Mouse (Mus musculus) neural tube, embryonic 12.5 days (tissue): ENCODE measurements at regions not wholly inside any gene's neighbourhood (a gene's known extent, or its start where the extent isn't known, plus 50 kb on each side); places are given as distances from the start of the nearest gene placed in this dataset.

Experiments
- ATAC-seq: fragments of 200-750 bp; cut with Nextera tagmentation; 2 replicates; pipeline ENCODE4 v1.8.0; 2017; ENCODE audit warnings: low read depth, mild to moderate bottlenecking, moderate TSS enrichment, moderate library complexity; ENCODE audit not compliant: low FRiP score
- H3K27ac ChIP-seq: fragments of 300-500 bp; sonication (generic); 2 replicates; pipeline ENCODE4 v1.5.1; 2016
- H3K27me3 ChIP-seq: fragments of 300-500 bp; sonication (generic); replicated peaks from 2 replicates; pipeline ENCODE4 v1.6.1; 2016; ENCODE audit warnings: mild to moderate bottlenecking
- H3K36me3 ChIP-seq: fragments of 300-500 bp; sonication (generic); 2 replicates; pipeline ENCODE4 v1.6.1; 2016; ENCODE audit warnings: mild to moderate bottlenecking
- H3K4me1 ChIP-seq: fragments of 300-500 bp; sonication (generic); 2 replicates; pipeline ENCODE4 v1.6.1; 2016
- H3K4me2 ChIP-seq: fragments of 300-500 bp; sonication (generic); replicated peaks from 2 replicates; pipeline ENCODE4 v1.6.1; 2016; ENCODE audit warnings: mild to moderate bottlenecking
- H3K4me3 ChIP-seq: fragments of 300-500 bp; sonication (generic); 2 replicates; pipeline ENCODE4 v1.5.1; 2016
- H3K9ac ChIP-seq: fragments of 300-500 bp; sonication (generic); 2 replicates; pipeline ENCODE4 v1.6.1; 2016; ENCODE audit warnings: mild to moderate bottlenecking
- H3K9me3 ChIP-seq: fragments of 300-500 bp; sonication (generic); 2 replicates; pipeline ENCODE4 v1.6.1; 2016; ENCODE audit warnings: mild to moderate bottlenecking
- whole genome bisulfite sequencing: fragments of 180-500 bp; shearing (Covaris S2); methylation state at CpG from one replicate; pipeline ENCODE4 v1.1.7; 2016; 5-methylcytosine and 5-hydroxymethylcytosine counted together

DNA sequence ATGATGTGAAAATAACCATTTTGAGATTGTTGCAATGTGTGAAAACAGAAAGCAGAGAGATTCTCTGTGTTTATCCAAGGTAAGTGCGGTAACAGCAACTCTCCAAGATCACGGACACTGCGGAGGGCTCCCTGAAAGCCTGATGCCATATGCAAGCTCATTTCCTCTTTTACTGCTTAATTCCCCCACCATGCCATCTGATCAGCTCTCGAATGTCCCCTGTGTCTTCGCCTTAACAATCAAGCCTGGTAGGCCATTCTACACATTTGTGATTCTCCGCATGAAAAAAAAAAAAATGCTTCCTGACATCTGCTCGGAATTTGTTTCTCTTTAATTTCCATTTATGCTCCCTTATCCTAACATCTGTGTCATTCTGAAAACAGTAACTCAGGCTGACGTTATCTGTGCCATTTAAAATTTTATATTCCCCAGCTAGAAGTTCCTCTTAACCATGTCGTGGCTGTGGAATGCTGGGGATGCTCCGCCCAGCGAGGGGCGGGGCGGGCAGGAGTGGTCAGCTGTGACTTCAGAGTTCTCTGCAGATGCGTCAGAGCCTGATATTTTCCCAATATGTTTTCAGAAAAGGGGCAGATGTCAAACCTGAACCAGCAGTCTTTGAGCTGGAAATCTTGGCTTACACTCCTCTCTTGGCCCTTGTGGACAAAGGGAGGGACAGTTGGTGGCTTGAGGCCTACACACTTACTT is 144.5 kb upstream of the Tox3 start:
- Histone ChIP-seq H3K4me2 (no peak overlapping the region), H3K27me3 (no peaks in the 10 kb centered on the region), H3K36me3 (no peaks in the 10 kb centered on the region), H3K27ac (no peak overlapping the region), H3K4me1 (peaks cover 42% of the 10 kb centered on the region), H3K9me3 (no peaks in the 10 kb centered on the region), H3K4me3 (no peak overlapping the region), H3K9ac (no peak overlapping the region)
- ATAC-seq: no peak
- WGBS: 48% methylated on average over 14 of the region's 14 CpGs

DNA sequence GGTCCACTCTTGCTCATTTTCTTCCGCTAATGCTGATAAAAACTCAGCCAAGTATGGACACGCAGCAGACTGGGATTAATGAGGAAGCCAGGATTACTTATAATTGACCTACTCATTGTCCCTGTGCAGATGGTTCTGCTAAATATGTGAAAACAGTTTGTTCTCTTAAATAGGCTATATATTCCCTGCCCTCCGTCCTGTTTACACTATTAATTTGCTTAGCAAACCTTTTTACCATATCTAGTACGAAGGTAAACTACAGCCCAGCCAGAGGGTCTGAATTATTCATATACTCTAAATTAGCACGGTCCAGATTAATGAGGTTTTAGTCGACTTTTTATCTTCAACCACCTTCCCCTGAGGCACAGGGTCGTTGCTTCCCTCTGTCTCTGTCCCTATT is 143.5 kb upstream of the Tox3 start:
- WGBS: 44% methylated on average over 7 of the region's 7 CpGs

DNA sequence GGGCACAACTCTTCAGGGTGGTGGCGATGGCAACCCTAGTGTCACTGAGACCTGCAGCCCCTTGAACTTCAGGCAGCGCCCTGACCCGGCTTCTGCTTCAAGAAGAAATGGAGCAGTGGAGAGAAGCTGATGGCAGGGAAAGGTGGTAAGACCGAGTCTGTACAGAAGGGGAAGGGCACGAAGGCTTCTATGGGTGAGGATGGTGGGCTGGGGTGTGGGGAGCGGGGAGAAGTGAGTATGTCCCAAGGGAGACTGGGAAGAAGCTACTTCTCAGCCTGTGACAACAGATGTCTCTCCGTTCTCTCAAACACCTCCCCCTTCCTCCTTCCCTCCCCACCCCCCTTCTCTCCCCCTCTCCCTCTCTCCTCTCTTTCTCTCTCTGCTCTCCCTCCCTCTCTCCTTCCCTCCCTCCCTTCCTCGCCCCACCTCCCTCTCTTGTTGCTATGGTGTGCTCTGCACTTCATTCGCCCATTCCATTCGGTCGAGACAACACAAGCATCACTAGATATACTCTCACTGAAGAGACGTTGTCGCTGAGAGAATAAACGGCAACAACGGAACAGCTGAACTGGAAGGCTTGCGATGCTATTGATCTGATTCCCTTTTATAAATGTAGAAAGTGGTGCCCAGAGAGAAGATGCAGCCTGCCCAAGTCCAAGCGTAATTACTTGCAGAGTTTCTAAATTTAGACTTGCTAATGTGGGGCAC is 142.7 kb upstream of the Tox3 start:
- ATAC-seq: peak; percentile 33; the same call in 1 of the 2 replicates
- WGBS: 59% methylated on average over 17 of the region's 17 CpGs

More for the DNA sequence above, 143.5 kb upstream of the Tox3 start:
- no peaks in the 10 kb centered on the region for H3K9me3 ChIP-seq
- H3K4me1 ChIP-seq: peaks cover 32% of the 10 kb centered on the region
- ATAC-seq: no peak
- no peak overlapping the region for H3K9ac ChIP-seq
- H3K27ac ChIP-seq: no peak overlapping the region
- H3K36me3 ChIP-seq: no peaks in the 10 kb centered on the region
- no peaks in the 10 kb centered on the region for H3K27me3 ChIP-seq
- 0 out of 2 replicates have a peak overlapping the region, but pooled peaks have one; percentile 9 for H3K4me2 ChIP-seq
- no peak overlapping the region for H3K4me3 ChIP-seq

DNA sequence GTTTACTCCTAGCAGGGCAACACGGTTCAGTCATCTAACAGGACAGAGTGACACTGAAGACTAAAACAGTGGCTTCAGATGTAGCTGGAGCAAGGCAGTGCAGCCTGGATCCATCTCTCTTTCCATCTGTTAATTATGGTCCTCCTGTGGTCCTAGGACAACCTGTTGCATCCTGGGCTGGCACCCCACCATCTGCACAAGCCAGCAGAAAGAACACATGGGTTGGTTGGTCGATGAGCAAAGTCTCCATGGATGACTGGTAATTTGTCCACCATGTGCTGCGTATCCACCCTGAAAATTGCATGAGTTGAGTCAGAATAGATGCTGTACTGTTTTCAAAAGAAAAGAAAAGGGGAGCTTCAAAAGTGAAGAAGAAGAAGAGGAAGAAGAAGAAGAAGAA is 138.4 kb upstream of the Tox3 start:
- WGBS: 87% methylated on average over 3 of the region's 3 CpGs
- H3K4me2 ChIP-seq: no peak overlapping the region

More for the DNA sequence above, 142.7 kb upstream of the Tox3 start:
- Histone ChIP-seq H3K9me3 (no peaks in the 10 kb centered on the region), H3K9ac (no peak overlapping the region), H3K4me3 (no peak overlapping the region), H3K27me3 (no peaks in the 10 kb centered on the region), H3K36me3 (no peaks in the 10 kb centered on the region), H3K4me2 (peak overlapping the region; percentile 17; the same call in 1 of the 2 replicates), H3K27ac (no peak overlapping the region), H3K4me1 (peaks cover 27% of the 10 kb centered on the region)

DNA sequence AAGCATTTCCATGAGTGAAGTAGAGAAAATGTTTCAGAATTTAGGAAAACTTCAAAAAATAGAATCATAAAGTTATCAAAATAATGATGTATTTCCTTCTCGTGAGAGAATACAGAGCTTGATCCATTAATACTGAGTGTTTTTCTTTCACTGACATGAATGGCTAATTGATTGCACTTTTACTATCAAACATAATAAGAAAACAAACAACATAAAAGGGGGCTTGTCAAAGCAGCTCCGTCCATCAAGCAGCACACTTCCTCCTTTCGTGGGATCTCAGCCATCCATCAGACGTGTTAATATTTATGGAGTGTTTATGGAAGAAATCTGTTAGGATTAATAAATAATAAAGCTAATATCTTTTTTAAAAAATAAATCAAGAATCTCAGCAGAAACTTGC is 130.0 kb upstream of the Tox3 start:
- ATAC-seq: no peak
- no peaks in the 10 kb centered on the region for H3K9me3 ChIP-seq
- H3K9ac ChIP-seq: no peak overlapping the region
- H3K36me3 ChIP-seq: no peaks in the 10 kb centered on the region
- no peaks in the 10 kb centered on the region for H3K4me1 ChIP-seq
- no peak overlapping the region for H3K27ac ChIP-seq
- H3K4me2 ChIP-seq: no peak overlapping the region
- H3K27me3 ChIP-seq: no peaks in the 10 kb centered on the region
- 63% methylated on average over 4 of the region's 4 CpGs for WGBS
- no peak overlapping the region for H3K4me3 ChIP-seq

More for the DNA sequence above, 138.4 kb upstream of the Tox3 start:
- Histone ChIP-seq H3K4me3 (no peak overlapping the region), H3K27me3 (no peaks in the 10 kb centered on the region), H3K9me3 (no peaks in the 10 kb centered on the region), H3K36me3 (no peaks in the 10 kb centered on the region), H3K27ac (no peak overlapping the region), H3K9ac (no peak overlapping the region), H3K4me1 (peaks cover 13% of the 10 kb centered on the region)
- ATAC-seq: no peak

DNA sequence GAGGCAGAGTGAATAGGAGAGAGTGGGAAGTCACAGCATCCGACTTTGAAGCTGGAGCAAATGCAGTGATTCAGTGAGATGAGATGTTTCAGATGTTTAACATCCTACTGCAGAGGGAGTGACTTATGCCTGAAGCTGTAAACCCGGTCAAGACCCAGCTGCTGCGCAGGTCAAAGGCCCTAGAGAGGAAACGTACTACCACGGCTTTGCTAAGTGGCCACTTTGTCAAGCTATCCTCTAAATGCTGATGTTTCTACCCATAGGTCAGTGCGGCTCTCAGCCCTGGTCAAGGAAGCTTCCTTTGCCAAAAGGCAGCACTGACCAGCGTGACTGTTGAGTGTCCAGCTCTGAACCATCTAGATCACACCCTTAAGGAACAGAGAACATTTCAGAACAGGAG is 125.9 kb upstream of the Tox3 start:
- no peaks in the 10 kb centered on the region for H3K4me1 ChIP-seq
- H3K4me2 ChIP-seq: no peak overlapping the region
- no peak overlapping the region for H3K9ac ChIP-seq
- no peak overlapping the region for H3K27ac ChIP-seq
- H3K27me3 ChIP-seq: no peaks in the 10 kb centered on the region
- H3K9me3 ChIP-seq: no peaks in the 10 kb centered on the region
- no peak for ATAC-seq
- WGBS: 78% methylated on average over 7 of the region's 7 CpGs
- H3K4me3 ChIP-seq: no peak overlapping the region
- H3K36me3 ChIP-seq: no peaks in the 10 kb centered on the region

DNA sequence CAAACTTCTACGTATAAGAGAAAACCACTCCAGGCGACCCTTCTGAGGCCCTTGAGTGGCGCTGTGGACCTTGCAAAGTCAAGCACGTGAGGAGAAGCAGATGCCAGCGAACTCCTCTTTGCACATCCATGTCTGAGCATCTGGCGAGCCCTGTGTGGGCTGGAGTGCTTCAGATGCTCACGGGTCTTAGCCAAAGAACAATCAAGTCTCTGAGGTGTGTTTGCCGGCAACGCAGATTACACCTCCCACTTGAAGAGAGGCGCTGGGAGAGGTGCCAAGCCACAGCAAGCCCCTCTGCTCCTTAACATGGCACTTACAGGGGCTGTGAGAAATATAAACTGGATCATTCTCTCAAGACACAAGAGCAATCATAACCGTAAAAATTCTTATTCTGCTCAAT is 122.7 kb upstream of the Tox3 start:
- Histone ChIP-seq H3K4me1 (no peaks in the 10 kb centered on the region), H3K9ac (no peak overlapping the region), H3K9me3 (no peaks in the 10 kb centered on the region), H3K27ac (no peak overlapping the region), H3K4me2 (no peak overlapping the region), H3K4me3 (no peak overlapping the region), H3K36me3 (no peaks in the 10 kb centered on the region), H3K27me3 (no peaks in the 10 kb centered on the region)
- ATAC-seq: no peak
- WGBS: 87% methylated on average over 11 of the region's 11 CpGs

DNA sequence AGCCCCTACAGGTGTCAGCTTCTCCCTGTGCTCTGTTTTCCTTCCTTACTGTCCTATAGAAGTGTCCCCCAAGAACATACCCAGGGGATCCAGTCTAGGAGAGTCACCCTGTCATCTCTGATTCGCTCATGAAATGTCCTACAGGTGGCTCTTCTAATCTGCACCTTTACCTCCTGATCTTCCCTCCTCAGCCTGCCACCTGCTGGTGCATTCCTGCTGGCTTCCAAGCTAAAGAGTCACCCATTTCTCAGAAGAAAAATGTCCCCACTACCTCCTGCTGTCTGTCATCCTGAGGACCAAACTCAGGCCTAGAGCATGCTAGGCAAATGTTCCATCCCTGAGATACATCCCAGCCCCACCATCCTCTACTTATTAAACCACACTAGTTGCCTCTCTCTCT is 115.6 kb upstream of the Tox3 start:
- H3K4me1 ChIP-seq: no peaks in the 10 kb centered on the region
- H3K9me3 ChIP-seq: no peaks in the 10 kb centered on the region
- 70% methylated on average over 1 of the region's 1 CpGs for WGBS
- ATAC-seq: no peak
- no peak overlapping the region for H3K4me3 ChIP-seq
- H3K36me3 ChIP-seq: no peaks in the 10 kb centered on the region
- H3K9ac ChIP-seq: no peak overlapping the region
- H3K27ac ChIP-seq: no peak overlapping the region
- no peaks in the 10 kb centered on the region for H3K27me3 ChIP-seq
- H3K4me2 ChIP-seq: no peak overlapping the region

DNA sequence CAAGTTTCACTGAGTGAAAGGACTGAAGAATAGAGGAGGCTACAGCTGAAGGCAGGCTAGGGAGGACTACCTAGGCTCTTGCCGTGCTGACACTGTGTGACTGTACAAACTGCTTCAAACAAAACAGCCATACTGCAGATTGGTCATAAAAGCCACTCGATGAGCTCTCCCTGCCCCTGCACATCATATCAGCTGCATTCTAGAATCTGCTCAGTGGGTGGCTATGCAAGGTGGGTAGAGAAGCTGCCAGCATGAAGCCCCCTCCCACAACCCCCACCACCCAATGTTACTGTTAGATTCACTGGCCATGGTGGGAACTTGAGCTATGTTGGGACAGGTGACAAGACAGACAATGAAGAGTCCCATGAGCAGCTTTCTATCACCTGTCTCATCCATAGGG is 107.2 kb upstream of the Tox3 start:
- no peak for ATAC-seq
- no peaks in the 10 kb centered on the region for H3K36me3 ChIP-seq
- H3K4me1 ChIP-seq: no peaks in the 10 kb centered on the region
- H3K4me2 ChIP-seq: no peak overlapping the region
- H3K27me3 ChIP-seq: no peaks in the 10 kb centered on the region
- H3K9me3 ChIP-seq: no peaks in the 10 kb centered on the region
- no peak overlapping the region for H3K27ac ChIP-seq
- H3K4me3 ChIP-seq: no peak overlapping the region
- no peak overlapping the region for H3K9ac ChIP-seq
- WGBS: 86% methylated on average over 2 of the region's 2 CpGs

DNA sequence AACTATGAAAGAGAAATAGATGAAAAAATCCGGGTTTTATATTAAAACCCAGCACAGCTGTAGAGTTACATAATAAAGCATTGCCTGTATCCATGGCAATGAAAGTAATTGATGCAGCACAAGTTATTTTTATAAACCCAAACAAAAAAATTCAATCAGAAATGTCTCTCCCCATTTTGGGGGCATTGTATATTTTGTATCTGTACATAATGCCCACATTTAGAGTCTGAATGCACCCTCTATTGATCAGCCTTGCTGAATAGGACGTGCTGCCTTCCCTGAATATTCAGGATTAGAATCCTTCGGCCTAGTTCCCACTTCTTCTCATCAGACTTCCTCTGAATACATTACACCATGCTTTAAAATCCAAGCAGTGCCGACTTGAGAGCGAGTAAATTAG is 106.0 kb upstream of the Tox3 start:
- Histone ChIP-seq H3K4me3 (no peak overlapping the region), H3K27me3 (no peaks in the 10 kb centered on the region), H3K27ac (no peak overlapping the region), H3K9ac (no peak overlapping the region), H3K4me2 (no peak overlapping the region), H3K4me1 (0 out of 2 replicates have a peak, but pooled peaks cover 3% of the 10 kb centered on the region), H3K9me3 (no peaks in the 10 kb centered on the region), H3K36me3 (no peaks in the 10 kb centered on the region)
- WGBS: 60% methylated on average over 5 of the region's 5 CpGs
- no peak for ATAC-seq

DNA sequence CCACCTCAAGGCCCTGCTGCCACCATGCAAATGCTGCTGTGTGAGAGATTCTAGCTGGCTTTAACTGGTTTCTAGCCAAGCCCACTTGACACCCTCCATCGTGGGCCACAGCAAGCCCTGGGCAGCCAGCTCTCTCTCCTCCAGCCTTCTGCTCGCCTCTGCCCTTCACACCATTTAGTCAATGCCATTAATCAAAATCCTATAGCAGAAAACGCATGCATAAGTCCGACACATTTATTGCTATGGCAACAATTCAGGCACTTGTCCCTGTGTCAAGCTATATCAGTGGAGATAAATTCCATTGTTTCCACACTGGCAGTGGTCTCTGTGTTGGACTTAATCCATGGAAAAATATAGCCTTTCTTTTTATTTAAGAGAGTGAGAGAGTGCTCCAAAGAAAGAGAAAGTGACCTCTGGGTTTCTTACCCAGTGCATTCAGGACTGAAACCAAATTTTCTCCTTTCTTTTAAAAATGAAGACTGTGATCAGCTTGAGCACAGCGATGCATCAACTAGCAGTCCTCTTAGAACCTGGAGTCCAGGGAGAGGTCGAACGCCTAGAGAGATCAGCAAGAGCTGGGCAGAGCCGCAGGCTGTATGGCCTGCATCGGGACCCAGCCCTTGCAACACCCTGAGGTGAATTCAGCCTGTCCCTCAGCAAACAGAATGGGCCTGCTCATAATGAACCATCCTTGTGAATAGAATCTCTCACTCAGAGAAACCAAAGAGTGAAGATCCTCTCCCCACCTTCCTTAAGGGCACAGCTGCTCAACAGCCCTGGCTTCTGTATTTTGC is 93.1 kb upstream of the Tox3 start:
- 25% methylated on average over 9 of the region's 9 CpGs for WGBS
- Histone ChIP-seq H3K27ac (0 out of 2 replicates have a peak overlapping the region, but pooled peaks have one; percentile 20), H3K9ac (no peak overlapping the region), H3K9me3 (no peaks in the 10 kb centered on the region), H3K4me3 (no peak overlapping the region), H3K27me3 (no peaks in the 10 kb centered on the region), H3K4me2 (no peak overlapping the region), H3K36me3 (no peaks in the 10 kb centered on the region), H3K4me1 (peaks cover 10% of the 10 kb centered on the region; the same call in 1 of the 2 replicates)
- peak; percentile 41; the same call in 1 of the 2 replicates for ATAC-seq

DNA sequence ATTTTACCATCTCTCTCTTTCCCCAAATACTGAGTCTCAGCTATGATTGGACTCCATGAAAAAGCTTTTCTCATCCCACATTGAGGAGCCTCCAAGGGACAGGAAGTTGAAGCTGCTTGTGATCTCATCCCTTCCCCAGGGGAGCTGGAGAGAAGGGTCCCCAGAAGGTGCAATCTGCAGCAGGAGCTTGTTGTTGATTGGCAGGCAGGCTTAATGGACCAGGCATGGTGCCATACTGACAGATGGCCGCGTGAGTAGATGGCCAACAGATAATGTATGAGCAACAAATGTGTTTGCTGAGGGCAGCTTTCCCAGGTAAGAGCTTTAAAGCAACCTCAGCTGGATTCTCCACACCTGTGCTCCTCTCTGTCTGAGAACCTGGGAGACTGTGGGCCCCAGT is 65.9 kb upstream of the Tox3 start:
- no peaks in the 10 kb centered on the region for H3K36me3 ChIP-seq
- no peak for ATAC-seq
- H3K27me3 ChIP-seq: no peaks in the 10 kb centered on the region
- H3K4me2 ChIP-seq: no peak overlapping the region
- H3K27ac ChIP-seq: no peak overlapping the region
- WGBS: 84% methylated on average over 2 of the region's 2 CpGs
- H3K4me3 ChIP-seq: no peak overlapping the region
- H3K9me3 ChIP-seq: no peaks in the 10 kb centered on the region
- H3K9ac ChIP-seq: no peak overlapping the region
- H3K4me1 ChIP-seq: no peaks in the 10 kb centered on the region
